Mouse (Mus musculus) layer of hippocampus, adult 6 months (tissue): ENCODE measurements around the gene Tcn2. TPM values are rescaled to one million over a fixed set of nuclear protein-coding genes. Genes with fewer than 3 reads are reported as not detected.

Experiments used
- long read RNA-seq, 2 experiments: library from polyadenylated mRNA; unstranded; transcript quantifications; one replicate each; pipeline ENCODE4 v2.0.0; 2019 to 2020
- polyA plus RNA-seq: library from polyadenylated mRNA; unstranded; fragments of <200 nt; fragmentation: Nextera tagmentation; gene quantifications from 2 replicates; pipeline ENCODE4 v1.2.3, GENCODE M21; 2021

The Tcn2 gene
- polyA plus RNA-seq: 21.5 and 39.0 TPM in 2 replicates
- long read RNA-seq, experiment 1, transcript Tcn2-207 (10 exons, 2,027 nt): major isoform, 24 of 51 reads
- long read RNA-seq, experiment 1, transcript Tcn2-203 (10 exons, 1,949 nt): minor isoform, 12 of 51 reads
- long read RNA-seq, experiment 1, partial matches to known transcripts: 11 of 51 reads
- long read RNA-seq, experiment 1, other reads (novel, unspliced or antisense): 0 of 51 reads
- long read RNA-seq, experiment 2, transcript Tcn2-205 (10 exons, 1,943 nt): minor isoform, 8 of 90 reads
- long read RNA-seq, experiment 2, transcript Tcn2-201 (10 exons, 1,897 nt): minor isoform, 6 of 90 reads
- long read RNA-seq, experiment 2, transcript Tcn2-207 (10 exons, 2,027 nt): major isoform, 35 of 90 reads
- long read RNA-seq, experiment 2, transcript Tcn2-203 (10 exons, 1,949 nt): minor isoform, 23 of 90 reads
- long read RNA-seq, experiment 2, partial matches to known transcripts: 13 of 90 reads
- long read RNA-seq, experiment 2, other reads (novel, unspliced or antisense): 2 of 90 reads

GRCm38 (mm10) chr11:3931511-3932211 lies at the start of gene Tcn2:
Gene Tcn2, minus strand, starts transcription at chr11:3932159.

GRCm38 (mm10) chr11:3976678-3977077 lies 44.7 kb upstream of the Tcn2 start, which contains the start of gene 4930556J24Rik:
Gene 4930556J24Rik, minus strand, starts transcription at chr11:3976778.

GRCm38 (mm10) chr11:3963610-3964415 lies 31.9 kb upstream of the Tcn2 start, which contains the start of gene Pes1:
Gene Pes1, plus strand, starts transcription at chr11:3963975.

GRCm38 (mm10) chr11:3914109-3914840 lies 17.7 kb downstream of the Tcn2 start, which contains the start of gene Slc35e4:
Gene Slc35e4, minus strand, starts transcription at chr11:3914664.

GRCm38 (mm10) chr11:3894406-3895281 lies 37.3 kb downstream of the Tcn2 start, which contains the start of the genes 4921536K21Rik and Dusp18:
Gene 4921536K21Rik, minus strand, starts transcription at chr11:3895098.
Gene Dusp18, plus strand, starts transcription at chr11:3895240.

Other genes starting within 250 kb of the Tcn2 start
- gene Osbp2, start 68.3 kb downstream of the Tcn2 start, polyA plus RNA-seq: 8.2 and 10.3 TPM in 2 replicates
- gene 4921536K21Rik, start 37.1 kb downstream of the Tcn2 start, polyA plus RNA-seq: 0.35 and 0.59 TPM in 2 replicates
- gene Dusp18, start 36.9 kb downstream of the Tcn2 start, polyA plus RNA-seq: 19.1 and 20.4 TPM in 2 replicates
- 13.9 and 15.2 TPM in 2 replicates for gene Slc35e4, start 17.5 kb downstream of the Tcn2 start, polyA plus RNA-seq
- gene Pes1, start 31.8 kb upstream of the Tcn2 start, polyA plus RNA-seq: 23.5 and 28.5 TPM in 2 replicates
- not detected in 2 replicates for gene 4930556J24Rik, start 44.6 kb upstream of the Tcn2 start, polyA plus RNA-seq
- 3.4 and 5.4 TPM in 2 replicates for gene Gal3st1, start 51.5 kb upstream of the Tcn2 start, polyA plus RNA-seq
- 0.33 and 0.80 TPM in 2 replicates for gene Sec14l4, start 99.3 kb upstream of the Tcn2 start, polyA plus RNA-seq
- gene Sec14l3, start 132.7 kb upstream of the Tcn2 start, polyA plus RNA-seq: 0.67 and 1.7 TPM in 2 replicates
- 189 and 199 TPM in 2 replicates for gene Mtfp1, start 163.3 kb upstream of the Tcn2 start, polyA plus RNA-seq
- 3.8 and 4.0 TPM in 2 replicates for gene Sec14l2, start 191.3 kb upstream of the Tcn2 start, polyA plus RNA-seq
- 11.3 and 11.7 TPM in 2 replicates for gene Rnf215, start 203.0 kb upstream of the Tcn2 start, polyA plus RNA-seq
- 2.9 and 3.6 TPM in 2 replicates for gene Ccdc157, start 228.1 kb upstream of the Tcn2 start, polyA plus RNA-seq
- 28.7 and 37.2 TPM in 2 replicates for gene Sf3a1, start 228.2 kb upstream of the Tcn2 start, polyA plus RNA-seq